Mouse (Mus musculus) thymus, adult 2 months (tissue): ENCODE data around the gene Fbf1. TPM values are rescaled to one million over a fixed set of nuclear protein-coding genes. Genes with fewer than 3 reads are reported as not detected.
A peak's percentile ranks its signal among the peaks of the same experiment; 100 is the strongest.

Experiments used
- DNase-seq: peaks from one replicate; pipeline ENCODE4 v3.0.0; 2021
- H3K27ac ChIP-seq: fragments of 200-500 bp; 2 replicates; pipeline ENCODE4 v1.5.1; 2012; ENCODE audit warnings: low read length, control low read depth; ENCODE audit not compliant: control insufficient read depth, insufficient read depth
- H3K27me3 ChIP-seq: fragments of 200-500 bp; 2 replicates; pipeline ENCODE4 v1.6.1; 2012; ENCODE audit warnings: mild to moderate bottlenecking, low read length, moderate library complexity, mixed read lengths; ENCODE audit not compliant: control insufficient read depth, insufficient read depth
- H3K36me3 ChIP-seq: fragments of 200-500 bp; 2 replicates; pipeline ENCODE4 v1.6.1; 2012; ENCODE audit warnings: mild to moderate bottlenecking, low read length, moderate library complexity; ENCODE audit not compliant: control insufficient read depth, insufficient read depth
- H3K4me1 ChIP-seq: fragments of 200-500 bp; replicated peaks from 2 replicates; pipeline ENCODE4 v1.6.1; 2012; ENCODE audit warnings: low read length; ENCODE audit not compliant: control insufficient read depth, insufficient read depth
- H3K4me3 ChIP-seq: fragments of 200-500 bp; 2 replicates; pipeline ENCODE4 v1.5.1; 2012; ENCODE audit warnings: mild to moderate bottlenecking, low read length, control low read depth, moderate library complexity; ENCODE audit not compliant: control insufficient read depth, insufficient read depth
- CTCF ChIP-seq: fragments of 200-500 bp; IDR thresholded peaks from 2 replicates; pipeline ENCODE4 v1.5.1; 2012; ENCODE audit warnings: mild to moderate bottlenecking, control low read depth, low read length, moderate library complexity, borderline replicate concordance; ENCODE audit not compliant: control insufficient read depth, poor library complexity, insufficient read depth; ENCODE audit errors: extremely low read depth
- POLR2A ChIP-seq: fragments of 200-500 bp; IDR thresholded peaks from 2 replicates; pipeline ENCODE4 v1.6.1; 2012; ENCODE audit warnings: mild to moderate bottlenecking, low read length, control low read depth, moderate library complexity; ENCODE audit not compliant: control insufficient read depth, poor library complexity, insufficient read depth; ENCODE audit errors: extremely low read depth
- WGBS: fragments of 180-500 bp; shearing (Covaris S2); methylation state at CpG from one replicate; pipeline ENCODE4 v1.1.7; 2018; 5-methylcytosine and 5-hydroxymethylcytosine counted together
- polyA plus RNA-seq: library from polyadenylated mRNA; depleted of rRNA; stranded (reverse); fragments of >200 nt; gene quantifications from 2 replicates; pipeline ENCODE4 v1.2.3, GENCODE M21; 2012

Fbf1 gene
- polyA plus RNA-seq, 1 experiment, result 30.3 TPM

- peaks cover 4% of the 10 kb centered on the region; the same call in 1 of the 2 replicates for H3K36me3 ChIP-seq
- H3K4me1 ChIP-seq, result no peaks in the 10 kb centered on the region
- TF ChIP-seq CTCF (no peak), POLR2A (no peak)
- no peaks in the 10 kb centered on the region for H3K27me3 ChIP-seq
- DNase-seq, result no peak
- no peak overlapping the region for H3K4me3 ChIP-seq
- H3K27ac ChIP-seq, result no peak overlapping the region
- WGBS, result 95% methylated on average over 20 of the region's 20 CpGs
Observed at GRCm38 (mm10) chr11:116148761-116149221, 19.2 kb downstream of the Fbf1 start.

GRCm38 (mm10) chr11:116146294-116146985 is 21.5 kb downstream of the Fbf1 start:
- H3K36me3 ChIP-seq, result peaks cover 4% of the 10 kb centered on the region; the same call in 1 of the 2 replicates
- no peak for DNase-seq
- no peaks in the 10 kb centered on the region for H3K27me3 ChIP-seq
- WGBS, result 96% methylated on average over 25 of the region's 25 CpGs
- no peak overlapping the region for H3K4me3 ChIP-seq
- TF ChIP-seq POLR2A, result no peak
- TF ChIP-seq CTCF, result no peak
- no peak overlapping the region for H3K27ac ChIP-seq
- H3K4me1 ChIP-seq, result no peaks in the 10 kb centered on the region

- Histone ChIP-seq H3K36me3 (peaks cover 4% of the 10 kb centered on the region; the same call in 1 of the 2 replicates), H3K4me3 (no peak overlapping the region), H3K4me1 (no peaks in the 10 kb centered on the region), H3K27me3 (no peaks in the 10 kb centered on the region), H3K27ac (no peak overlapping the region)
- 96% methylated on average over 18 of the region's 18 CpGs for WGBS
- DNase-seq, result no peak
- no peak for TF ChIP-seq POLR2A
- no peak for TF ChIP-seq CTCF
Observed at GRCm38 (mm10) chr11:116145481-116146293, 22.3 kb downstream of the Fbf1 start.

- no peak overlapping the region for H3K4me3 ChIP-seq
- H3K4me1 ChIP-seq, result peaks cover 6% of the 10 kb centered on the region
- H3K27ac ChIP-seq, result no peak overlapping the region
- 93% methylated on average over 3 of the region's 3 CpGs for WGBS
- TF ChIP-seq CTCF (no peak), POLR2A (no peak)
- no peak for DNase-seq
- no peaks in the 10 kb centered on the region for H3K27me3 ChIP-seq
- peaks cover 4% of the 10 kb centered on the region; the same call in 1 of the 2 replicates for H3K36me3 ChIP-seq
Observed at GRCm38 (mm10) chr11:116143468-116143867, 24.5 kb downstream of the Fbf1 start.

- 84% methylated on average over 10 of the region's 10 CpGs for WGBS
- Histone ChIP-seq H3K4me3 (no peak overlapping the region), H3K27ac (no peak overlapping the region), H3K27me3 (no peaks in the 10 kb centered on the region), H3K36me3 (peaks cover 3% of the 10 kb centered on the region; the same call in 1 of the 2 replicates), H3K4me1 (peaks cover 12% of the 10 kb centered on the region)
- no peak for DNase-seq
- TF ChIP-seq CTCF, result no peak
- no peak for TF ChIP-seq POLR2A
Observed at GRCm38 (mm10) chr11:116142211-116142991, 25.6 kb downstream of the Fbf1 start.

- Histone ChIP-seq H3K27ac (0 out of 2 replicates have a peak within 1 kb of the TSS, but pooled peaks have one; percentile 9), H3K4me1 (peaks cover 13% of the 10 kb centered on the region), H3K27me3 (no peaks in the 10 kb centered on the region), H3K36me3 (no peaks in the 10 kb centered on the region), H3K4me3 (peak within 1 kb of the TSS; percentile 77)
- WGBS, result under 1% methylated on average over 60 of the region's 60 CpGs
- TF ChIP-seq POLR2A (no peak), CTCF (peak; percentile 86)
- DNase-seq, result peak; percentile 86
Observed at GRCm38 (mm10) chr11:116138468-116139138, 29.4 kb downstream of the Fbf1 start, which contains the start of gene Mrpl38. Mrpl38 (minus strand) TSS chr11:116138868.
